Mouse (Mus musculus): ENCODE data around the gene Macrod2. TPM values are rescaled to one million over a fixed set of nuclear protein-coding genes. Genes with fewer than 3 reads are reported as not detected.

Macrod2 gene
- total and polyA plus RNA-seq, 2 experiments from 2014 or later = 49.7 to 80.7 TPM

- TF ChIP-seq CTCF (IDR thresholded peaks at IDR 0.05; ENCODE audit: low read depth) = no peak
Measured at GRCm38 (mm10) chr2:141301030-141301429, 905.9 kb downstream of the Macrod2 start.

GRCm38 (mm10) chr2:141308406-141308805 is 913.3 kb downstream of the Macrod2 start:
- 85% methylated on average over 3 of the region's 3 CpGs for WGBS
- no peaks in the 10 kb centered on the region for H3K36me3 ChIP-seq (ENCODE audit: insufficient read depth)
- H3K9ac ChIP-seq = no peak overlapping the region
- H3K4me3 ChIP-seq (ENCODE audit: low read depth, low read length) = no peak overlapping the region
- DNase-seq (no peak), ATAC-seq (no peak)
- no peak for TF ChIP-seq CTCF (IDR thresholded peaks at IDR 0.05; ENCODE audit: low read depth)
- no peaks in the 10 kb centered on the region for H3K9me3 ChIP-seq (ENCODE audit: low read length)
- no peaks in the 10 kb centered on the region for H3K27me3 ChIP-seq (ENCODE audit: insufficient read depth, low read length)
- H3K4me1 ChIP-seq (ENCODE audit: insufficient read depth) = no peaks in the 10 kb centered on the region
- H3K4me2 ChIP-seq (ENCODE audit: low read depth) = no peak overlapping the region
- H3K27ac ChIP-seq (ENCODE audit: low read depth, low read length) = no peak overlapping the region

More at GRCm38 (mm10) chr2:141301030-141301429, 905.9 kb downstream of the Macrod2 start:
- Histone ChIP-seq H3K27ac (ENCODE audit: low read depth, low read length) (no peak overlapping the region), H3K4me2 (ENCODE audit: low read depth) (no peak overlapping the region), H3K36me3 (ENCODE audit: insufficient read depth) (no peaks in the 10 kb centered on the region), H3K27me3 (ENCODE audit: insufficient read depth, low read length) (no peaks in the 10 kb centered on the region), H3K9ac (no peak overlapping the region), H3K4me1 (ENCODE audit: insufficient read depth) (no peaks in the 10 kb centered on the region), H3K4me3 (ENCODE audit: low read depth, low read length) (no peak overlapping the region), H3K9me3 (ENCODE audit: low read length) (no peaks in the 10 kb centered on the region)
- ATAC-seq (no peak), DNase-seq (no peak)
- 94% methylated on average over 2 of the region's 2 CpGs for WGBS

DNA sequence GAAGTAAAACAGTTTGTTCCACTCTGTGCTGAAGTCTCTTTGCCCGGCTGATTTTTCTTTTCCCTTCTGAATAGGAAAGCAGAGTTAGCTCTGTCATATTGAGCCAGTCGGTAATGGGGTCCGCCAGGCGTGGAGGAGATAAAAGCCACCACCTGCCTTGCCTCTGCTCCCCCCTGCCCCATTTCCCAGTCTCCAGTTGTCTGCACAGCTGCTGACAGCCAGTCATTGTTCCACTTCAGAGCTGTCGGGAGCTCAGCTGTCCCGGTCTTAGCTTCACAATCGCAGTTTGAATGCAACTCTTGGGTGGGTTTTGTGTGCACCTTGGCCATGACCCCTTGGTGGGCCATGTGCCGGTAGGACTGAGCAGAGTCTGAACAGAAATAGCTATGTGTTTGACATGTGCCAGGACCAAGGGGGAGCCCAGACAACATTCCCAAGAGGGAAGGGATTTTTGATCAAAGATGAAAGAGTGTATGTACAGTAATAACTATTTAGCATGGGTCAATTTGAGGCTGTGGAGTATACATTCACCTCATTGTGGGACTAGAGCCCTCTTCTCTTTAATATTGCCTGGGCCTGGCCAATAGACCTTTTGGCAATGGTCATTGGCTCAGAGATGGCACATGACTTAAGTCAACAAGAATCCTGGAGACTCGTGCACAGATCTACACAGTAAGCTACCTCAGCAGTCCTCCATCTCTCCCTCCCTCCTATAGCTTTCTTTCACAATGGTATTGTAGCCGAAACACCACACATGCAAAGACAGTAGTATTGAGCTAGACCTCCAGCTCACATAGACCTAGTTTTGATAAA is 917.2 kb downstream of the Macrod2 start:
- Histone ChIP-seq H3K27ac (ENCODE audit: low read depth, low read length) (no peak overlapping the region), H3K9me3 (ENCODE audit: low read length) (no peaks in the 10 kb centered on the region), H3K9ac (no peak overlapping the region), H3K4me2 (ENCODE audit: low read depth) (no peak overlapping the region), H3K4me1 (ENCODE audit: insufficient read depth) (no peaks in the 10 kb centered on the region), H3K27me3 (ENCODE audit: insufficient read depth, low read length) (no peaks in the 10 kb centered on the region), H3K4me3 (ENCODE audit: low read depth, low read length) (no peak overlapping the region), H3K36me3 (ENCODE audit: insufficient read depth) (no peaks in the 10 kb centered on the region)
- ATAC-seq (peak; percentile 72), DNase-seq (no peak)
- WGBS = 27% methylated on average over 10 of the region's 10 CpGs
- TF ChIP-seq CTCF (IDR thresholded peaks at IDR 0.05; ENCODE audit: low read depth) = no peak

- no peak for DNase-seq
- Histone ChIP-seq H3K9me3 (ENCODE audit: low read length) (no peaks in the 10 kb centered on the region), H3K27ac (ENCODE audit: low read depth, low read length) (no peak overlapping the region), H3K36me3 (ENCODE audit: insufficient read depth) (no peaks in the 10 kb centered on the region), H3K4me3 (ENCODE audit: low read depth, low read length) (no peak overlapping the region), H3K4me2 (ENCODE audit: low read depth) (no peak overlapping the region), H3K27me3 (ENCODE audit: insufficient read depth, low read length) (no peaks in the 10 kb centered on the region), H3K4me1 (ENCODE audit: insufficient read depth) (no peaks in the 10 kb centered on the region), H3K9ac (no peak overlapping the region)
- TF ChIP-seq CTCF (IDR thresholded peaks at IDR 0.05; ENCODE audit: low read depth) = no peak
- ATAC-seq = no peak
- WGBS = 96% methylated on average over 3 of the region's 3 CpGs
Measured at GRCm38 (mm10) chr2:141315349-141315748, 920.2 kb downstream of the Macrod2 start.

DNA sequence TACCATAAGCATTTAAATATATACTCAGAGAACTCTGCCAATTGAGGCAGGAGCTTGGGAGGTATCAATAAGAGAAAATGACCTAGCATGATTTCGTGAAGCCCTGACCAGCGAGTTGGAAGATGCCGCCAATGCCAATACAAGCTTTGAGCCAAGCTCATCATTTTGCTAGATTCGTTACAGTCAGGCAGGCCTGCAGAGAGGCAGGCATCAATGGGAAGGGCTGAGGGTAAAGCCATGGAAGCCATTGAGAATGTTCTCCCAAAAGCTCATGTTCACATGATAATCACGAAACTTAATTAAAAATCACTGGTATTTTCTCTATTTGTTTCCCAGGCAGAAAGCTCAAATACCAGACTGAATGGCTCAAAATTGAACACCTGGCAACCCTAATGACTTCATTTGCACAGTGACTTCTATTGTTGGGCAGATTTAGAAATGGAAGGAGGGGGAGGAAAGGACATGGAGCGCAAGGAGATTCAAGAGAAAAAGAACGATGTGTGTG is 928.9 kb downstream of the Macrod2 start:
- TF ChIP-seq CTCF (IDR thresholded peaks at IDR 0.05; ENCODE audit: low read depth) = no peak
- 37% methylated on average over 7 of the region's 7 CpGs for WGBS
- ATAC-seq (no peak), DNase-seq (no peak)
- Histone ChIP-seq H3K27me3 (ENCODE audit: insufficient read depth, low read length) (no peaks in the 10 kb centered on the region), H3K9me3 (ENCODE audit: low read length) (no peaks in the 10 kb centered on the region), H3K36me3 (ENCODE audit: insufficient read depth) (no peaks in the 10 kb centered on the region), H3K4me1 (ENCODE audit: insufficient read depth) (no peaks in the 10 kb centered on the region), H3K4me3 (ENCODE audit: low read depth, low read length) (no peak overlapping the region), H3K4me2 (ENCODE audit: low read depth) (no peak overlapping the region), H3K9ac (no peak overlapping the region), H3K27ac (ENCODE audit: low read depth, low read length) (no peak overlapping the region)

- Histone ChIP-seq H3K27ac (ENCODE audit: low read depth, low read length) (no peak overlapping the region), H3K36me3 (ENCODE audit: insufficient read depth) (no peaks in the 10 kb centered on the region), H3K9me3 (ENCODE audit: low read length) (no peaks in the 10 kb centered on the region), H3K4me2 (ENCODE audit: low read depth) (no peak overlapping the region), H3K4me1 (ENCODE audit: insufficient read depth) (no peaks in the 10 kb centered on the region), H3K27me3 (ENCODE audit: insufficient read depth, low read length) (no peaks in the 10 kb centered on the region), H3K9ac (no peak overlapping the region), H3K4me3 (ENCODE audit: low read depth, low read length) (no peak overlapping the region)
- WGBS = 89% methylated on average over 6 of the region's 6 CpGs
- DNase-seq (no peak), ATAC-seq (no peak)
- no peak for TF ChIP-seq CTCF (IDR thresholded peaks at IDR 0.05; ENCODE audit: low read depth)
Measured at GRCm38 (mm10) chr2:141327296-141327695, 932.2 kb downstream of the Macrod2 start.

- H3K27ac ChIP-seq (ENCODE audit: low read depth, low read length) = no peak overlapping the region
- WGBS = 80% methylated on average over 3 of the region's 3 CpGs
- no peak overlapping the region for H3K4me3 ChIP-seq (ENCODE audit: low read depth, low read length)
- H3K9me3 ChIP-seq (ENCODE audit: low read length) = no peaks in the 10 kb centered on the region
- TF ChIP-seq CTCF (IDR thresholded peaks at IDR 0.05; ENCODE audit: low read depth) = no peak
- H3K9ac ChIP-seq = no peak overlapping the region
- no peaks in the 10 kb centered on the region for H3K27me3 ChIP-seq (ENCODE audit: insufficient read depth, low read length)
- H3K4me2 ChIP-seq (ENCODE audit: low read depth) = no peak overlapping the region
- ATAC-seq = no peak
- no peaks in the 10 kb centered on the region for H3K4me1 ChIP-seq (ENCODE audit: insufficient read depth)
- H3K36me3 ChIP-seq (ENCODE audit: insufficient read depth) = no peaks in the 10 kb centered on the region
- DNase-seq = no peak
Measured at GRCm38 (mm10) chr2:141337708-141338107, 942.6 kb downstream of the Macrod2 start.

Measured in forebrain, postnatal 0 days (tissue).